Mouse (Mus musculus) ovary, postnatal 10 days (tissue): ENCODE results near the gene Vmp1.

Experiments
- DNase-seq: peaks from one replicate; pipeline ENCODE4 v3.0.0; 2022; ENCODE audit warnings: low spot score

Gene Vmp1

GRCm38 (mm10) chr11:86629941-86630340 lies 53.7 kb downstream of the Vmp1 start:
- DNase-seq = no peak

DNA sequence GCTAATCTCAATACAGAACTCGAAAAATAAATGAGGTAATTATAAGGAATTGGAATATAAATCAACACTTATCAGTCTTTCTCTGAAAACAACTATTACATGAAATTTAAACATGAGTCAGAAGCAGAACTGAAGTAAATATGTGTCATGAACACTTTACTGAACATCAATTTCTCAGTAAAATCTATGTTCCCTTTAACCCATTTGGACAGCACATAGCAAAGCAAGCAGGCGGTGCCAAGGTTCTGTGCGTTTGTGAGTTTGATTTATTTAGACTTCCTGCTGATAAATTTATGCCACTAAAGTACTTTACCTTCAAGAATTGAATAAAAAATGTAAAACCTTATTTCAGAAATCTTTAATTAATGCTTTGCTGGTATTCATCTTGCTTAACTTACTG lies 54.2 kb downstream of the Vmp1 start:
- DNase-seq = no peak

DNA sequence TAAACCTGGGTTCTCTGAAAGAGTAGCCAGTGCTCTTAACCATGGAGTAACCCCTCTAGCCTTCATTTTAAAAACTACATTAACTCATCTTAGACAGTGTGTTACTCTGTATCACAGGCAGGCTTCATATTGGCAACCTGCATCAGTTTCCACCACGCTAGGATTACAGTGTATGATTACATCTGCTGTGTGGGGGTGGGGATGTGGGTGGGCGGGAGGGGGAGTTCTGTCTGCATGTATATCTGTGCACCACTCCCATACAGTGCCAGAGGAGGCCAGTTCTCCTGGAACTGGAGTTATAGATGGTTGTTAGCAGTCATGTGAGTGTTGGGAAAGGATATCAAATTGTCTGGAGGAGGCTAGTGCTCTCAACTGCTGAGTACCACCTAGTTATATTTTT lies 55.2 kb downstream of the Vmp1 start:
- DNase-seq = no peak

DNA sequence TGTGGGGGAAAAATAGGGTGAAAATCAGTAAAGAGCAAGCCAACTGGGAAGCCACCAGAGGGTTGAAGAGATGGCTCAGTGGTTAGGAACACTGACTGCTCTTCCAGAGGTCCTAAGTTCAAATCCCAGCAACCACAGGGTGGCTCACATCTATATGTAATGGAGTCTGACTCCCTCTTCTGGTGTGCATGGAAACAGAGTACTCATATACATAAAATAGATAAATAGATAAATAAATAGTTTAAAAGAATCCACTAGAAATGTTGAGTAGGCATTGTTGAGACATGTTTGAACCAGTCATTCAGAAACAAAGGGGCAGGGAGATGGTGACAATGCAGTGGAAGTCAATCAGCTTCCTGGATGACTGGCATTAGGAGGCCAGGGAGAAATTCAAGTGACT lies 56.0 kb downstream of the Vmp1 start:
- no peak for DNase-seq

DNA sequence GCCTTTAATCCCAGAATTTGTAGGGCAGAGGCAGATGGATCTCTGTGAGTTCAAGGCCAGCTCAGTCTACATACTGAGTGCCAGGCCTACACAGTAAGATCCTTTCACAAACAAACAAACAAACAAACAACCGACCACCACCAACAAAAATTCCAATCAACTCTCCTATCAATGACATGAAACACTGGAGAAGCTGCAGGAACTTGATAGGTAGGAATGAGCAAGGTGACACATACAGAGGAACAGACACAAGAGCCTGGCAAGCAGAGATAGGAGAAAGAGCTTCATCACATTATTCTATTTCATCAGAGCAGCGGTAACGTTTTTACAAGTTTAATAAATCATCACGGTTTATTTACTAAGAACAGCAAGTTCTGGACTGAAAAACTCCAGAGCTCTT lies 56.9 kb downstream of the Vmp1 start:
- no peak for DNase-seq

- DNase-seq = no peak
These were observed 59.2 kb downstream of the Vmp1 start for GRCm38 (mm10) chr11:86624237-86624941.

GRCm38 (mm10) chr11:86623402-86624010 lies 60.1 kb downstream of the Vmp1 start:
- DNase-seq = no peak

GRCm38 (mm10) chr11:86622191-86622912 lies 61.3 kb downstream of the Vmp1 start:
- no peak for DNase-seq

GRCm38 (mm10) chr11:86621139-86621538 lies 62.5 kb downstream of the Vmp1 start:
- DNase-seq = no peak

DNA sequence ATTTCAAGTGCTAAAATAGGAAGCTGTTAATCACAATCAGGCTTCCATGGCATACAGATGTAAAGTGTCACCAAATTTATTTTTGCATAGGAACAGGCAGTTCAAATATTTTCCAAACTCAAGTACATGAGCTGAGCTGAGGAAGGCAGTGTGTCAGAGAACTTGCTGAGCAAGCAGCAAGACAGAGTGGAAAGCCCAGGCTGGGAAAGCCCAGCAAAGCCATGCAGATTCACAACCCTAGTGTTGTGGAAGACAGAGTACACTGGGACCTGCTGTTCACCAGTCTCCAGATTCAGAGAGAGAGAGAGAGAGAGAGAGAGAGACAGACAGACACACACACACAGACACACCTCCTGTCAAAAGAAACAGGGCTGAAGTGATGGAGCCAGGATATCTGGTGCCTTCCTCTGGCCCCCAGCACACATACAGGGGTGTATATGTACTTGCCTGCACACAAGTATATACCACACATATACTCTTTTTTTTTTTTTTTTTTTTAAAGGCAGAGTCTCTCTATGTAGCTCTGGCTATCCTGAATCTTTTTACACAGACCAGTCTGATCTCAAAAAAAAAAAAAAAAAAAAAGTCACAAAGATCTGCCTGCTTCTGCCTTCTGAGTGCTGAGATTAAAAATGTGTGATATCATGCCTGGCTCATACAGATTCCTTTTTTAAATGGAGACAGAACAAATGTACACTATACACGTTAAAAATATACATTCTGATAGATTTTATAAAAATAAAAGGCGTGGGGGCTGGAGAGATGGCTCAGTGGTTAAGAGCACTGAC lies 64.9 kb downstream of the Vmp1 start:
- no peak for DNase-seq

GRCm38 (mm10) chr11:86614607-86615006 lies 69.0 kb downstream of the Vmp1 start:
- no peak for DNase-seq

DNA sequence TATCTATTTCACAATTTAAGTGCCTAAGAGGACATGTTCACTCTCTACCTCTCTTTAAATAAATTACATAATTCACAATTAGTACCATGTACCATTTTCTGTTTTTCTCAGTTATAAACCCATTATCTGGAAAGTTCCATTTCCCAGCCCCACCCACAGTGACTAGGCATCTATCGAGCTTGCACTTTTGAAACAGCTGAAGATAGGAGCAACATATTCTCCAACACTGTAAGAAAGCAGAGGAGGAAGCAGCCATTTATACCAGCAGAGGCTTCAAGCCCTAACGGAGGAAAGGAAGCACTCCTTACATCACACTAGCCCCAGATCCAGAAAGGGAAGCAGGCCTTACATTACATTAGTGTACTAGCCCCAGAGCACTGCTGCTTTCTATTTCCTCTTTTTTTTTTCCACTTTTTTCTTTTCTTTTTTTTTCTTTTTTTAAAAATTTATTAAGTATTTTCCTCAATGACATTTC lies 69.5 kb downstream of the Vmp1 start:
- DNase-seq = no peak

- no peak for DNase-seq
These were observed 71.6 kb downstream of the Vmp1 start for GRCm38 (mm10) chr11:86611991-86612390.

GRCm38 (mm10) chr11:86610239-86610638 lies 73.4 kb downstream of the Vmp1 start:
- no peak for DNase-seq

GRCm38 (mm10) chr11:86607808-86608350 lies 75.8 kb downstream of the Vmp1 start:
- no peak for DNase-seq

DNA sequence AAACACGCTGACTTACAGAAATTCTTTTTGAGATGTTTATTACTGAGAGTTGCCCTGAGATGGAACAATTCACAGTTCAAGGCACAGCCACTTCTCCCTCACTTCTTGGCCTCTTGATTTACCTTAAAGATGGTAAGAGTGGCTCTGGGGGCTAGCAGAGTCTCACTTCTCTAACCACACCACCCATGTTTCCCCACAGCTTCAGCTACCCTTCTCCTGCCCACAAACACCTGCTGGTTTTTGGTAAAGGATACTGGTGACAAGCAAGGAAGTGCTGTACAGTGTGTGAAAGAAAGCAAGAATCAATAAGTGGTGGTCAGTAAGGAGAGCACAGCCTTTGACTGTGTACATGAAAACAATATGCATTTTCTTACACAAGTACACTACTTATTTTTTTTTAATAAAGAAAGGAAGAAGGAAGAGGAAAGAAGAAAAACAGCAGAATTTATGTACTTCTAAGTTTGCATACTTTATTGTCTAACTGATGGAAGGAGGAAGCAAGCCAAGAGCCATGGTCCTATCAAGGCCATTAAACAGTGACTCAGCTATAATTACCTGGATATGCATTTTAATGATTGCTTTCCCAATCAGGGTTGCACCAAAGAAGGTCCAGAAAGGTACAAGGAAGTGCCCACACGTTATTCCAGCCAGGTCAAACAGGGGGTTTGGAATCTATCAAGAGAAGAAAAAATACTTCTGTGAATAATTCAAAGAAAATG lies 76.9 kb downstream of the Vmp1 start:
- no peak for DNase-seq

GRCm38 (mm10) chr11:86604732-86605520 lies 78.7 kb downstream of the Vmp1 start:
- DNase-seq = no peak

- DNase-seq = no peak
These were observed 79.3 kb downstream of the Vmp1 start for GRCm38 (mm10) chr11:86604289-86604688.

DNA sequence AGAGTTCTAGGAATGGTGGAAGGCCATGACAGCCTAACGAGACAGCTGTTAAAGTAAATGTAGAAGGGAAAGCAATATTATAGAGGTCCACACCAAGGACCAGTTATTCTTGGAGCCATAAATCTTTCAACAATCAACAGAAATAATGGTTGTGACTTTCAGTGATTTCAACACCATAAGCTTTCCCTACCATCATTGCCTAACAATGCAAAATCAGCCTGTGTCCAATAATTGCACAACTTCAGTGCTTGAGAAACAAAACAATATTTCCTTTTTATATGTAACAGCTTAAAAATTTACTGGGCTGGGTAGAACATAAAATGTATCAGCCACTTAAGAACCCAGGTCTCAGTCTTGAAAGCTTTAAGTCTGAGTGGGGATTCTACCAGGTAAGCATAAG lies 79.9 kb downstream of the Vmp1 start:
- no peak for DNase-seq

DNA sequence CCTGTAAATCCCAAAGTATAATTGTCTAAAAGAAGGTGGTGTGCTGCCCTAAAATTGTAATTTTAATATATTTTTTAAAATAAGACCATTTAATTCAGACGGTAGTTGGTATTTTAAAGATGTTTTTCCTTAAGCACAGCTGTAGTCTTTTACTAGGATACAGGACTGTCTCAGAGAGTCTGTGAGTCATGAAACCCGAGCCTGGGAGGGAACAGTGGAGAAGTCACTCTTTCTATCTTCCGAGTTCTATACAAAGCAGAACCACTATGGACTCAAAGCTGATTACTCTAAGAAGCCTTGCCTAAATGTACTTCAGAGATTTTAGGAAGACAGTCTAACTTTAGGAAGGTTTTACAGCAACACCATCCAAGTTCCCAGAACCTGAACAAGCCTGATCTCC lies 81.5 kb downstream of the Vmp1 start:
- DNase-seq = no peak

- no peak for DNase-seq
These were observed 83.5 kb downstream of the Vmp1 start for GRCm38 (mm10) chr11:86600209-86600557.
